Mouse (Mus musculus): ENCODE results near the gene Zfp457.
"Not testable (repeated sequence)": the region's sequence is repeated elsewhere in the genome, so short reads cannot be mapped to it uniquely, and the experiment has no call there.

Zfp457 gene

GRCm38 (mm10) chr13:67305822-67306672 lies at the start of gene Zfp457:
Zfp457 (minus strand) TSS chr13:67306485.
- DNase-seq (ENCODE audit: low read depth) = peak; percentile 96

GRCm38 (mm10) chr13:67351854-67352253 lies 45.6 kb upstream of the Zfp457 start:
- no peak for DNase-seq (ENCODE audit: low read depth)

GRCm38 (mm10) chr13:67343422-67343821 lies 37.1 kb upstream of the Zfp457 start:
- peak; percentile 69 for DNase-seq (ENCODE audit: low read depth)

- no peak for DNase-seq (ENCODE audit: low read depth)
Observed at GRCm38 (mm10) chr13:67332877-67333276, 26.6 kb upstream of the Zfp457 start.

GRCm38 (mm10) chr13:67332019-67332724 lies 25.9 kb upstream of the Zfp457 start, which contains the start of gene Zfp595:
Zfp595 (minus strand) TSS chr13:67332570.
- DNase-seq (ENCODE audit: low read depth) = peak; percentile 98

- no peak for DNase-seq (ENCODE audit: low read depth)
Observed at GRCm38 (mm10) chr13:67306718-67307117, 433 bp upstream of the Zfp457 start.

GRCm38 (mm10) chr13:67278314-67278713 lies 28.0 kb downstream of the Zfp457 start, which contains the start of gene Zfp458:
Zfp458 (minus strand) TSS chr13:67278466.
- DNase-seq (ENCODE audit: low read depth) = no peak

GRCm38 (mm10) chr13:67269383-67270065 lies 36.8 kb downstream of the Zfp457 start:
- not testable (repeated sequence) for DNase-seq (ENCODE audit: low read depth)

- DNase-seq (ENCODE audit: low read depth) = peak; percentile 93
Observed at GRCm38 (mm10) chr13:67268568-67269369, 37.5 kb downstream of the Zfp457 start.

All from 416B (cell line).